8 mouse cellular contexts compared by ENCODE assay signal in genomic region chr13:98813167-98813566, GRCm38 (mm10). TPM values are rescaled to one million over a fixed set of nuclear protein-coding genes. Genes with fewer than 3 reads are reported as not detected.
A peak's percentile ranks its signal among the peaks of the same experiment; 100 is the strongest.
DNase-seq lines count a peak whose midpoint lies in the region; ATAC-seq lines count a peak whose summit lies in the region.

No protein-coding gene starts in this region.

- no peak for DNase-seq in heart, postnatal 4 days
- peak; percentile 2 for DNase-seq in midbrain, embryonic 11.5 days (ENCODE audit: low spot score, missing footprints)
- DNase-seq in adrenal gland, postnatal 36 days: no peak
- DNase-seq in right cerebral cortex, postnatal 4 days: no peak
- no peak for DNase-seq in left cerebral cortex, postnatal 4 days

- no peak overlapping the region for H3K4me3 ChIP-seq in heart, embryonic 16.5 days (ENCODE audit: low read length)
- peak overlapping the region; percentile 47; the same call in 1 of the 2 replicates for H3K4me3 ChIP-seq in brown adipose tissue, adult 24 weeks (ENCODE audit: insufficient read depth, low read depth, low read length)
- H3K4me3 ChIP-seq in hindbrain, embryonic 15.5 days: peak overlapping the region; percentile 95
- no peak overlapping the region for H3K4me3 ChIP-seq in midbrain, embryonic 11.5 days (ENCODE audit: low read depth, low read length)

- intact Hi-C loops in left cerebral cortex, postnatal 4 days (cut with DNase I): no loop called here

- no peaks in the 10 kb centered on the region for H3K27me3 ChIP-seq in heart, embryonic 16.5 days (ENCODE audit: control insufficient read depth, insufficient read depth, low read length)
- H3K27me3 ChIP-seq in hindbrain, embryonic 15.5 days: no peaks in the 10 kb centered on the region
- H3K27me3 ChIP-seq in midbrain, embryonic 11.5 days (ENCODE audit: control insufficient read depth, insufficient read depth, low read length): no peaks in the 10 kb centered on the region

- H3K9ac ChIP-seq in heart, embryonic 16.5 days (ENCODE audit: low read length): no peak overlapping the region
- H3K9ac ChIP-seq in hindbrain, embryonic 15.5 days: no peak overlapping the region
- H3K9ac ChIP-seq in midbrain, embryonic 11.5 days (ENCODE audit: low read length): no peak overlapping the region

- H3K4me1 ChIP-seq in heart, embryonic 16.5 days (ENCODE audit: control insufficient read depth, insufficient read depth, low read length): peaks cover 10% of the 10 kb centered on the region
- H3K4me1 ChIP-seq in brown adipose tissue, adult 24 weeks (ENCODE audit: control insufficient read depth, insufficient read depth, insufficient read length, low read length): peaks cover 2% of the 10 kb centered on the region
- peaks cover 14% of the 10 kb centered on the region for H3K4me1 ChIP-seq in hindbrain, embryonic 15.5 days (replicated peaks)
- peaks cover 8% of the 10 kb centered on the region for H3K4me1 ChIP-seq in midbrain, embryonic 11.5 days (ENCODE audit: control insufficient read depth, insufficient read depth, low read length)

- peak overlapping the region; percentile 78 for H3K4me2 ChIP-seq in heart, embryonic 16.5 days (ENCODE audit: low read depth, low read length)
- H3K4me2 ChIP-seq in hindbrain, embryonic 15.5 days: peak overlapping the region; percentile 52
- H3K4me2 ChIP-seq in midbrain, embryonic 11.5 days: peak overlapping the region; percentile 63; the same call in 1 of the 2 replicates

- H3K9me3 ChIP-seq in heart, embryonic 16.5 days (replicated peaks; ENCODE audit: control insufficient read depth, low read length): no peaks in the 10 kb centered on the region
- H3K9me3 ChIP-seq in hindbrain, embryonic 15.5 days: no peaks in the 10 kb centered on the region
- no peaks in the 10 kb centered on the region for H3K9me3 ChIP-seq in midbrain, embryonic 11.5 days (ENCODE audit: control insufficient read depth, low read length)

- no peak overlapping the region for H3K27ac ChIP-seq in heart, embryonic 16.5 days (ENCODE audit: low read length)
- no peak overlapping the region for H3K27ac ChIP-seq in brown adipose tissue, adult 24 weeks (replicated peaks; ENCODE audit: low read depth, low read length)
- H3K27ac ChIP-seq in hindbrain, embryonic 15.5 days (replicated peaks): no peak overlapping the region
- H3K27ac ChIP-seq in midbrain, embryonic 11.5 days (ENCODE audit: low read depth, low read length): no peak overlapping the region

- no peaks in the 10 kb centered on the region for H3K36me3 ChIP-seq in heart, embryonic 16.5 days (ENCODE audit: control insufficient read depth, insufficient read depth)
- H3K36me3 ChIP-seq in hindbrain, embryonic 15.5 days: no peaks in the 10 kb centered on the region
- no peaks in the 10 kb centered on the region for H3K36me3 ChIP-seq in midbrain, embryonic 11.5 days (ENCODE audit: control insufficient read depth, insufficient read depth, low read length)

- 57% methylated on average over 2 of the region's 2 CpGs for WGBS in heart, embryonic 16.5 days
- 90% methylated on average over 2 of the region's 2 CpGs for WGBS in hindbrain, embryonic 15.5 days
- 87% methylated on average over 2 of the region's 2 CpGs for WGBS in midbrain, embryonic 11.5 days

- ATAC-seq in heart, embryonic 16.5 days (replicated peaks; ENCODE audit: extremely low read depth, insufficient read depth, low FRiP score): no peak
- ATAC-seq in hindbrain, embryonic 15.5 days (ENCODE audit: low FRiP score, low read depth): no peak
- no peak for ATAC-seq in midbrain, embryonic 11.5 days (ENCODE audit: low FRiP score)

RNA-seq across cellular contexts. Expression of gene Fcho2, which starts 2.1 kb away (rescaled TPM):
- 26.2 and 28.2 TPM in 2 replicates for polyA plus RNA-seq in heart, embryonic 16.5 days (2015; fragmentation: Nextera tagmentation; extraction: Ambion mirVana)
- total RNA-seq in heart, postnatal 4 days (2021): 10 to 100 TPM; 35.3 to 36.0 TPM
- polyA plus RNA-seq in brown adipose tissue, adult 24 weeks (2012; ENCODE audit: insufficient read depth, insufficient read length, missing spikeins): 21.2 and 26.9 TPM in 2 replicates
- polyA plus RNA-seq in hindbrain, embryonic 15.5 days (2015; fragmentation: Nextera tagmentation; extraction: Ambion mirVana): 22.4 and 24.6 TPM in 2 replicates
- 23.4 and 28.9 TPM in 2 replicates for polyA plus RNA-seq in midbrain, embryonic 11.5 days (2014; fragmentation: Nextera tagmentation; extraction: Ambion mirVana)
- total RNA-seq in adrenal gland, postnatal 36 days (2021): 10 to 100 TPM; 47.1 to 51.0 TPM
- 10 to 100 TPM; 43.2 to 47.7 TPM for total RNA-seq in left cerebral cortex, postnatal 4 days (2021)

Comparison
In these comparisons a context has a peak if more than half of its experiments do, and no peak if none do; other contexts are left out.
1. H3K4me3 ChIP-seq: peak in brown adipose tissue, adult 24 weeks (single experiment) and hindbrain, embryonic 15.5 days (single experiment); none in heart, embryonic 16.5 days (single experiment) and midbrain, embryonic 11.5 days (single experiment).
2. Peak in every context shown above with its lines, with median percentiles within 50 percentile points of each other: H3K4me2 ChIP-seq.